Mouse (Mus musculus) midbrain, embryonic 11.5 days (tissue): ENCODE results near the gene Sdsl. TPM values are rescaled to one million over a fixed set of nuclear protein-coding genes. Genes with fewer than 3 reads are reported as not detected.

ENCODE experiments used
- ATAC-seq: fragments of 200-750 bp; cut with Nextera tagmentation; 2 replicates; pipeline ENCODE4 v1.8.0; 2017; ENCODE audit warnings: moderate TSS enrichment, moderate library complexity; ENCODE audit not compliant: low FRiP score
- DNase-seq: peaks from one replicate; pipeline ENCODE4 v3.0.0; 2015; ENCODE audit warnings: low spot score; ENCODE audit errors: missing footprints
- H3K27ac ChIP-seq: fragments of 300-500 bp; sonication (generic); 2 replicates; pipeline ENCODE4 v1.5.1; 2014; ENCODE audit warnings: low read depth, low read length
- H3K27me3 ChIP-seq: fragments of 300-500 bp; sonication (generic); 2 replicates; pipeline ENCODE4 v1.6.1; 2014; ENCODE audit warnings: mild to moderate bottlenecking, low read length, moderate library complexity, mixed read lengths; ENCODE audit not compliant: control insufficient read depth, insufficient read depth
- H3K36me3 ChIP-seq: fragments of 300-500 bp; sonication (generic); 2 replicates; pipeline ENCODE4 v1.6.1; 2014; ENCODE audit warnings: mild to moderate bottlenecking, low read length, moderate library complexity, mixed read lengths; ENCODE audit not compliant: control insufficient read depth, insufficient read depth
- H3K4me1 ChIP-seq: fragments of 300-500 bp; sonication (generic); 2 replicates; pipeline ENCODE4 v1.6.1; 2014; ENCODE audit warnings: low read length; ENCODE audit not compliant: control insufficient read depth, insufficient read depth
- H3K4me2 ChIP-seq: fragments of 300-500 bp; sonication (generic); 2 replicates; pipeline ENCODE4 v1.6.1; 2014; ENCODE audit warnings: mild to moderate bottlenecking, moderate library complexity
- H3K4me3 ChIP-seq: fragments of 300-500 bp; sonication (generic); 2 replicates; pipeline ENCODE4 v1.5.1; 2014; ENCODE audit warnings: low read depth, low read length
- H3K9ac ChIP-seq: fragments of 300-500 bp; sonication (generic); 2 replicates; pipeline ENCODE4 v1.6.1; 2014; ENCODE audit warnings: low read length
- H3K9me3 ChIP-seq: fragments of 300-500 bp; sonication (generic); 2 replicates; pipeline ENCODE4 v1.6.1; 2016; ENCODE audit warnings: low read length; ENCODE audit not compliant: control insufficient read depth
- WGBS: fragments of 180-500 bp; shearing (Covaris S2); extraction: QIAGEN DNeasy Blood & Tissue Kit; methylation state at CpG from one replicate; pipeline ENCODE4 v1.1.7; 2014; 5-methylcytosine and 5-hydroxymethylcytosine counted together
- polyA plus RNA-seq: library from polyadenylated mRNA; unstranded; fragments of >200 nt; fragmentation: Nextera tagmentation; extraction: Ambion mirVana; gene quantifications from 2 replicates; pipeline ENCODE4 v1.2.1, GENCODE M21; 2014

Sdsl gene
- polyA plus RNA-seq, 1 experiment from 2014 or later = 4.2 TPM

DNA sequence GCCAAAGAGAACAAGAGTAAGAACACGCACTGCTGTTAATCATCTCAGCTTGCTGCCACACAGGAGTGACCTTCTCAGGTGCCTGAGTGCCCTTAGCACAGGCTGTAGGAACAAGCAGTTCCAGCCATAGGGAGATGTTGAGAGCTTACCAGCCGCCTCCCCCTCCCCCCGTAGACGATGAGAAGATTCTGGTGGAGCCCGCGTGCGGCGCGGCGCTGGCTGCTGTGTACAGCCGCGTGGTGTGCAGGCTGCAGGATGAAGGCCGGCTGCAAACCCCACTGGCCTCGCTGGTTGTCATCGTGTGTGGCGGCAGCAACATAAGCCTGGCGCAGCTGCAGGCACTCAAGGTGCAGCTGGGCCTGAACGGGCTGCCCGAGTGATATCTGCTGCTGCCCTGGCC lies 10.8 kb upstream of the Sdsl start:
- no peaks in the 10 kb centered on the region for H3K27me3 ChIP-seq
- no peaks in the 10 kb centered on the region for H3K9me3 ChIP-seq
- H3K27ac ChIP-seq = no peak overlapping the region
- ATAC-seq (no peak), DNase-seq (no peak)
- no peak overlapping the region for H3K4me3 ChIP-seq
- no peaks in the 10 kb centered on the region for H3K4me1 ChIP-seq
- WGBS = 86% methylated on average over 19 of the region's 19 CpGs
- H3K36me3 ChIP-seq = no peaks in the 10 kb centered on the region; the same call in 1 of the 2 replicates
- H3K4me2 ChIP-seq = no peak overlapping the region
- H3K9ac ChIP-seq = no peak overlapping the region

- Histone ChIP-seq H3K9ac (no peak overlapping the region), H3K9me3 (no peaks in the 10 kb centered on the region), H3K36me3 (no peaks in the 10 kb centered on the region), H3K4me1 (no peaks in the 10 kb centered on the region), H3K27me3 (no peaks in the 10 kb centered on the region), H3K4me3 (no peak overlapping the region), H3K27ac (no peak overlapping the region), H3K4me2 (no peak overlapping the region)
- ATAC-seq (no peak), DNase-seq (no peak)
- 69% methylated on average over 9 of the region's 9 CpGs for WGBS
Measured at GRCm38 (mm10) chr5:120481205-120481604, 8.6 kb upstream of the Sdsl start.

DNA sequence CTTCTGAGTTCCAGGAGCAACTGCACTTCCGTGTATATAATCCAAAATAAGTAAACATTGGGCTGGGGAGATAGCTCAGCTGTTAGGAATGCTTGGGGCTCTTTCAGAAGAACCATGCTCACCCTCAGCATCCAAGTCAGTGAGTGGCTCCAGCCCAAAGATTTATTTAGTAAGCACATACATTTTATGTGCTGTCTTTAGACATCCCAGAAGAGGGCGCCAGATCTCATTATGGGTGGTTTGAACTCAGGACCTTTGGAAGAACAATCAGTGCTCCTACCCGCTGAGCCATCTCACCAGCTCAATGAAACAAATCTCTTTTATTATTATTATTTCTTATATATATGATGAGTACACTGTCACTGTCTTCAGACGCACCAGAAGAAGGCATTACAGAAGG lies 6.9 kb upstream of the Sdsl start:
- H3K27me3 ChIP-seq = no peaks in the 10 kb centered on the region
- H3K36me3 ChIP-seq = no peaks in the 10 kb centered on the region
- no peak overlapping the region for H3K4me2 ChIP-seq
- WGBS = 67% methylated on average over 4 of the region's 4 CpGs
- H3K4me3 ChIP-seq = no peak overlapping the region
- H3K9me3 ChIP-seq = no peaks in the 10 kb centered on the region
- H3K9ac ChIP-seq = no peak overlapping the region
- ATAC-seq (no peak), DNase-seq (no peak)
- no peak overlapping the region for H3K27ac ChIP-seq
- H3K4me1 ChIP-seq = no peaks in the 10 kb centered on the region

DNA sequence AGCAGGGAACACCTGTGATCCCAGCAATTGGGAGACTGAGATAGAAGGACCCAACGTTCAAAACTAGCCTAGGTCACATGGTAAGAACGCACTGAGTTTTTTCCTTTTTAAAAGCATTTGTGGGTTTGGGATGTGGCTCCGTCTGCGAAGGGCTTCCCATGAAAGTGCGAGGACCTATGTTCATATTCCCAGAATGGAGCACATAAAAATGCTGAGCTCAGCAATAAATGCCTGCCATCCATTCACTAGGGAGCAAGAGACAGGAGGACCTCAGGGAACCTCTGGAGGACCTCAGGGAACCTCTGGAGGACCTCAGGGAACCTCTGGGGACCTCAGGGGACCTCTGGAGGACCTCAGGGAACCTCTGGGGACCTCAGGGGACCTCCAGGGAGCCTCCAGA lies 5.4 kb upstream of the Sdsl start:
- H3K27me3 ChIP-seq = no peaks in the 10 kb centered on the region
- WGBS = 91% methylated on average over 5 of the region's 5 CpGs
- no peak overlapping the region for H3K27ac ChIP-seq
- no peaks in the 10 kb centered on the region for H3K4me1 ChIP-seq
- no peak overlapping the region for H3K4me3 ChIP-seq
- H3K4me2 ChIP-seq = no peak overlapping the region
- H3K36me3 ChIP-seq = no peaks in the 10 kb centered on the region
- no peaks in the 10 kb centered on the region for H3K9me3 ChIP-seq
- ATAC-seq (no peak), DNase-seq (no peak)
- H3K9ac ChIP-seq = no peak overlapping the region

DNA sequence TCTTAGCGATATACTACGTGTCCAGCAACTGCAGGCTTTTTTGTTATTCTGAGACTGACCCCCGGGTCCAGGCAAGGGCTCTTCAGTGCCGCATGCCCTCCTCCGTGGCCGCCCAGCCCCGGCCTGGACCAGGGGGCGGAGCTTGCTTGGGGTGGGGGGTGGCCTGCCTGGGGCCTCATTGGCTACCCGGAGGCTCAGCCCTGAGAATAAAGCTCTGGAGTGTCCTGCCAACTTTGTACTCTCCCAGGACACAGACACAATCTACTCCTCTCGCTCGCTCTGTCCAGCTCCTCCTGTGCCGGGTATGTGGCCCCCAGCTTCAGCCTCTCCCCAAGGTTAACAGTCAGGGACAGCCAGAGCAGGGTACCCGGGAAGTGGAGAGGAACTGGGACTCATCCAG lies 3.7 kb upstream of the Sdsl start, which contains the start of gene Sds:
TSS of gene Sds (plus strand) at position 231 of the 400 bp plus-strand sequence.
- no peak for ATAC-seq
- Histone ChIP-seq H3K27me3 (no peaks in the 10 kb centered on the region), H3K36me3 (no peaks in the 10 kb centered on the region), H3K4me3 (no peak within 1 kb of the TSS), H3K9me3 (no peaks in the 10 kb centered on the region), H3K4me1 (no peaks in the 10 kb centered on the region), H3K27ac (no peak within 1 kb of the TSS), H3K9ac (no peak within 1 kb of the TSS), H3K4me2 (no peak within 1 kb of the TSS)
- DNase-seq = no peak
- 16% methylated on average over 12 of the region's 13 CpGs for WGBS

GRCm38 (mm10) chr5:120475861-120476260 lies 3.3 kb upstream of the Sdsl start:
- H3K4me1 ChIP-seq = no peaks in the 10 kb centered on the region
- ATAC-seq = no peak
- no peaks in the 10 kb centered on the region for H3K27me3 ChIP-seq
- H3K27ac ChIP-seq = no peak overlapping the region
- 51% methylated on average over 8 of the region's 8 CpGs for WGBS
- no peak overlapping the region for H3K4me2 ChIP-seq
- no peak overlapping the region for H3K4me3 ChIP-seq
- no peak for DNase-seq
- H3K9ac ChIP-seq = no peak overlapping the region
- H3K36me3 ChIP-seq = no peaks in the 10 kb centered on the region
- no peaks in the 10 kb centered on the region for H3K9me3 ChIP-seq

- Histone ChIP-seq H3K9ac (no peak overlapping the region), H3K27me3 (no peaks in the 10 kb centered on the region), H3K4me1 (no peaks in the 10 kb centered on the region), H3K4me3 (no peak overlapping the region), H3K27ac (no peak overlapping the region), H3K36me3 (no peaks in the 10 kb centered on the region), H3K4me2 (no peak overlapping the region), H3K9me3 (no peaks in the 10 kb centered on the region)
- DNase-seq (no peak), ATAC-seq (no peak)
- 89% methylated on average over 2 of the region's 2 CpGs for WGBS
Measured at GRCm38 (mm10) chr5:120473361-120473760, 751 bp upstream of the Sdsl start.

- no peaks in the 10 kb centered on the region for H3K36me3 ChIP-seq
- no peak overlapping the region for H3K27ac ChIP-seq
- ATAC-seq = no peak
- no peaks in the 10 kb centered on the region for H3K9me3 ChIP-seq
- 68% methylated on average over 4 of the region's 4 CpGs for WGBS
- no peak overlapping the region for H3K4me2 ChIP-seq
- no peaks in the 10 kb centered on the region for H3K4me1 ChIP-seq
- H3K27me3 ChIP-seq = no peaks in the 10 kb centered on the region
- no peak overlapping the region for H3K9ac ChIP-seq
- no peak overlapping the region for H3K4me3 ChIP-seq
- DNase-seq = no peak
Measured at GRCm38 (mm10) chr5:120471538-120471937, 1.1 kb downstream of the Sdsl start.

- no peak overlapping the region for H3K4me3 ChIP-seq
- no peaks in the 10 kb centered on the region for H3K27me3 ChIP-seq
- no peak overlapping the region for H3K4me2 ChIP-seq
- no peak overlapping the region for H3K9ac ChIP-seq
- no peak for ATAC-seq
- DNase-seq = no peak
- H3K9me3 ChIP-seq = no peaks in the 10 kb centered on the region
- no peak overlapping the region for H3K27ac ChIP-seq
- 87% methylated on average over 6 of the region's 6 CpGs for WGBS
- no peaks in the 10 kb centered on the region for H3K4me1 ChIP-seq
- no peaks in the 10 kb centered on the region for H3K36me3 ChIP-seq
Measured at GRCm38 (mm10) chr5:120468830-120469229, 3.8 kb downstream of the Sdsl start.

DNA sequence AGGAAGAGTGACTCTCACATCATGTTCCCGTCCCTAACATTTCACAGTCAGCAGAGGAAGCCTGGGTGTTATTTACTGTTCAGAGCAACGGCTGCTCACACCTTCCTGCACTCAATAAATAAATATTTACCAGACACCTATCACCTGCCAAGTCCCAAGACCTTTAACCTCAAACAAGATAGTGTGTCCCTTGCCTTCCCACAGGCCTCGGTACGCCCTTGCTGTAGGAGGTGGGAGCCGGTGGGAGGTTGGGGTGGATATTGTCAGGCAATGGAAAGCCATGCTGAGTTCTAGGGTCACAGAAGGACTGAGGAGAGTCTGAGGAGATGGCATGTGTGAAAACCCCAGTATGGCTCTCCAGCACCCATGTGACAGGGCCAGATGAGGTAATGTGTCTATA lies 4.3 kb downstream of the Sdsl start:
- H3K36me3 ChIP-seq = no peaks in the 10 kb centered on the region
- H3K27me3 ChIP-seq = no peaks in the 10 kb centered on the region
- ATAC-seq (no peak), DNase-seq (no peak)
- no peaks in the 10 kb centered on the region for H3K4me1 ChIP-seq
- 88% methylated on average over 5 of the region's 5 CpGs for WGBS
- H3K4me3 ChIP-seq = no peak overlapping the region
- no peak overlapping the region for H3K4me2 ChIP-seq
- H3K9ac ChIP-seq = no peak overlapping the region
- no peak overlapping the region for H3K27ac ChIP-seq
- H3K9me3 ChIP-seq = no peaks in the 10 kb centered on the region
